Comparison of ENCODE assay signal across 14 mouse cellular contexts in the genomic region with DNA sequence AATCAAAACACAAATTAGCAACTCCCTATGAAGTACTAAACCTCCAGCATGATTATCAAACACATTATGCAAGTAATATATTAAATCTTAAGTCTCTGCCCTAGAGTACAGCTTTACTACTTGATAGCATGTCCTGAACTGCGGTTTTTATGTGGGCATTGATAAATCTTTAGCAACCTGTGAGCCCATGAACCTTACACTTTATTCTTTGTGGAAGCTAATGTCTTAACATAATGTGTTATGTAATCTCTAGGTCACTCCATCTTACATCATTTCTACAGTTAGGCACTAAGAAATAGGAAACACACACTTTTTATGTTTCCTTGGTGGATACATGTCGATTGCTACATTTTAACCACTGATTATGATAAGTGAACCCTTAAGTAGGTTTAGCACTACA.
"Had no signal": no experiment of that assay in that cellular context is flagged by ENCODE, and none has a peak within 500 bp of the region (broad histone marks: within the 10 kb centered on the region; RNA-seq: fewer than 3 reads in every experiment).

No protein-coding gene starts in this region.

- H3K4me3 ChIP-seq: layer of hippocampus, adult 2 months; limb, embryonic 13.5 days; liver, embryonic 12.5 days; midbrain, embryonic 10.5 days; myocyte; neural tube, embryonic 12.5 days had no signal

- H3K9ac ChIP-seq: limb, embryonic 13.5 days; liver, embryonic 12.5 days; neural tube, embryonic 12.5 days had no signal

- DNase-seq: kidney, adult 18-20 months; kidney, postnatal 10 days; kidney, postnatal 4 days; left cerebral cortex, postnatal 4 days; lung, adult 18-20 months; midbrain, embryonic 14.5 days; right cerebral cortex, postnatal 25 days; thymus, postnatal 36 days had no signal

- H3K36me3 ChIP-seq: limb, embryonic 13.5 days; liver, embryonic 12.5 days; midbrain, embryonic 10.5 days; neural tube, embryonic 12.5 days had no signal

- H3K4me1 ChIP-seq: limb, embryonic 13.5 days; liver, embryonic 12.5 days; midbrain, embryonic 10.5 days; neural tube, embryonic 12.5 days had no signal

- H3K4me2 ChIP-seq: limb, embryonic 13.5 days; liver, embryonic 12.5 days; neural tube, embryonic 12.5 days had no signal

- H3K27me3 ChIP-seq: limb, embryonic 13.5 days; liver, embryonic 12.5 days; neural tube, embryonic 12.5 days had no signal

- H3K27ac ChIP-seq: layer of hippocampus, adult 2 months; limb, embryonic 13.5 days; liver, embryonic 12.5 days; midbrain, embryonic 10.5 days; neural tube, embryonic 12.5 days had no signal

- H3K9me3 ChIP-seq: limb, embryonic 13.5 days; liver, embryonic 12.5 days; midbrain, embryonic 10.5 days; neural tube, embryonic 12.5 days had no signal

- ATAC-seq: liver, embryonic 12.5 days had no signal
